Mouse (Mus musculus): Measurements from ENCODE around the gene Cox7a1.

GRCm38 (mm10) chr7:30143555-30144209, 40.3 kb upstream of the Cox7a1 start:
- 0 out of 2 replicates have a peak, but pooled peaks have one; percentile 29 for TF ChIP-seq CTCF (conservative IDR thresholded peaks at IDR 0.05; ENCODE audit: low read length)
- no peak for TF ChIP-seq POU5F1 (IDR thresholded peaks at IDR 0.05; ENCODE audit: borderline replicate concordance, low read length)
- TF ChIP-seq NANOG (IDR thresholded peaks at IDR 0.05; ENCODE audit: borderline replicate concordance, low read length): no peak

Measured in E14TG2a.4 (cell line).